Mouse (Mus musculus) kidney, adult 8-10 months (tissue): Measurements from ENCODE around the gene Gm21953.
"Not testable (repeated sequence)": the region's sequence is repeated elsewhere in the genome, so short reads cannot be mapped to it uniquely, and the experiment has no call there.

Source experiments
- DNase-seq, 2 experiments: peaks; one replicate each; pipeline ENCODE4 v3.0.0; 2022

Gm21953 gene

DNA sequence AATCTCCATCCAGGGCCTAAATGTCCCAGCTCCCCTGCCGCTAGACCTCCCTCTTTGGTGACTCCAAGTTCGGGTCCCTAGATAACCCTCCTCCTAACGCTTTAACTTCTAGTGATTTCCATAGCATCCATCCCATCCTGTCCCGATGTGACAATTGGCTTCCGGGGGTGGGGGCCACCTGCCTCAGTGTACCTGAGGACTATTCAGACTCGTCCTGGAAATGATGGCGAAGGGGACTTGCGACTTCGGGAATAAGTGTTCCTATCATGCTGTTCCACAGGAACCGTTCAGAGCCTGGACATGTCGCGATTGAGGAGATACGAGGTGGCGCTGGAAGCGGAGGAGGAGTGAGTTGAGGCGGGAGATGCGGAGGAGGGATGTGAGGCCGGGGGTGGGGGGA, at the start of gene Gm21953:
TSS of gene Gm21953 (plus strand) at position 301 of the 400 bp plus-strand sequence.
- not testable (repeated sequence) for DNase-seq

DNA sequence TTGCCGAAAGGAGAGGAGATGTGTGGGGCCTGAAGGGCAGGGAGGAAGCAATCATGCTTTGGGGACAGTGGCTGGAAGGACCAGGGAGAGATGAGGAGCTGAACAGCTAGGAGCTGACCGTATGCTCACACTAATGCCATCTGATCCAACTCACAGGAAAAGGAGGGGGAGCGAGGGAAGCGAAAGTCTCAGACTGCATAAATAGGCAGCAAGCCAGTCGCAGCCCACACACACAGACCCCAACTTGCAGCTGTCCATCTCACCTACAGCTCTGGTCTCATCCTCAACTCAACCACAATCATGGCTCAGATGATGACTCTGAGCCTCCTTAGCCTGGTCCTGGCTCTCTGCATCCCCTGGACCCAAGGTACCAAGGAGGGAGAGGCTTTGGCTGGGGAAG, 38.6 kb upstream of the Gm21953 start, which contains the start of gene Ccl21b:
TSS of gene Ccl21b (plus strand) at position 301 of the 400 bp plus-strand sequence.
- DNase-seq, result not testable (repeated sequence)

DNA sequence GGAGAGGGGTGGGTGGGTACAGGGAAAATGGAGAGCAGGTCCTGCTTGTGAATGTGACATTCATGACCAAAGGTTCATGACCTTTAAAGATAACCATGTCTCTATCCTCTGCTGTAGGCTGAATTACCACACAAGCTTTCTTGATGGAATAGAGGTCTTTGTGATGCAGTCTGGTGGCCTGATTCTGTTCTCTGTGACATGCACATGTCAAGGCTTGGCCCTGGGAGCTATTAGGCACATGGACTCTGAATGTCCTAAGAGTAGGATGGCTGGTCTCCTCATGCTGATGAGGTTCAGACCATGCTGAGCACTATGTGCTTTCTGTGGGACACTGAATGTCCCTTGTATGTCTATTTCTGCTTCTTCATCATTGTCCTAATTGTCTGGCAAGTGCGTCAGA, 24.0 kb downstream of the Gm21953 start, which contains the start of gene Fam205a3:
TSS of gene Fam205a3 (plus strand) at position 301 of the 400 bp plus-strand sequence.
- DNase-seq, result not testable (repeated sequence)
